Mouse (Mus musculus): ENCODE data around the gene Fam71a.
A peak's percentile ranks its signal among the peaks of the same experiment; 100 is the strongest.

DNA sequence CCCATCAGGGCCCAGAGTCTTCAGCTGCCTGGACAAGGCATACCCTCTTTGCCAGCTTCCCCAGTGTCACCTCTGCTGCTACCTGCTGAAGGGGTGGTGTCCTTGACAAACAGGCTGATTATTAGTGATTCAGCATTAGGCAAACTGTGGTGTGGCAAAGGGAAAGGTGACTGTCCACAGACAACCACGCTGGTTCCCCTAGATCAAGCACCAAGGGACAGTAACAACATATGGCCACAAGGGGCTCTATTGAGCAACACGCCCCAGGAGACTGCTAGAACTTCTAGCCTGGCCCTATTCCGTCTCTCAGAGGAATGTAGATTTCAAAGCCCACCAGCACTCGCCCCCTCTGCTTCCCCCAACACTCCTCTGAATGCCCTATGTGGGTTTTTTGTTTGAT lies 11.6 kb downstream of the Fam71a start:
- peak; percentile 65 for TF ChIP-seq SMC3 (IDR thresholded peaks at IDR 0.05; ENCODE audit: low read depth, low read length)
- TF ChIP-seq POLR2A (IDR thresholded peaks at IDR 0.05; ENCODE audit: low read depth, low read length): no peak
- no peak for TF ChIP-seq KAT2A (IDR thresholded peaks at IDR 0.05; ENCODE audit: insufficient replicate concordance, low read length)
- TF ChIP-seq MXI1 (IDR thresholded peaks at IDR 0.05; ENCODE audit: low read depth, low read length): no peak
- TF ChIP-seq RCOR1 (conservative IDR thresholded peaks at IDR 0.05; ENCODE audit: low read depth, low read length): no peak
- TF ChIP-seq SIN3A (IDR thresholded peaks at IDR 0.05; ENCODE audit: low read length): no peak

Measured in CH12.LX (cell line).